In genomic region chr1:69685049-69685889, GRCm38 (mm10) we compare ENCODE assay signal across 8 mouse cellular contexts. TPM values are rescaled to one million over a fixed set of nuclear protein-coding genes. Genes with fewer than 3 reads are reported as not detected.
DNase-seq lines count a peak whose midpoint lies in the region; ATAC-seq and TF ChIP-seq lines count a peak whose summit lies in the region.

No protein-coding gene starts in this region.

- TF ChIP-seq CTCF in cerebellum, adult 2 months (IDR thresholded peaks at IDR 0.05; ENCODE audit: borderline replicate concordance, insufficient read depth, low read depth, low read length), result no peak
- no peak for TF ChIP-seq CTCF in liver, postnatal 0 days (IDR thresholded peaks at IDR 0.05; ENCODE audit: low read depth)

- H3K27me3 ChIP-seq in cerebellum, adult 2 months (ENCODE audit: control insufficient read depth, insufficient read depth, low read length), result no peaks in the 10 kb centered on the region
- H3K27me3 ChIP-seq in forebrain, embryonic 15.5 days, result no peaks in the 10 kb centered on the region
- H3K27me3 ChIP-seq in liver, postnatal 0 days (ENCODE audit: insufficient read depth, low read length), result no peaks in the 10 kb centered on the region

- peak overlapping the region; percentile 80 for H3K4me2 ChIP-seq in forebrain, embryonic 15.5 days (replicated peaks)
- peak overlapping the region; percentile 90 for H3K4me2 ChIP-seq in liver, postnatal 0 days (ENCODE audit: low read depth, low read length)

- WGBS in cerebellum, adult 2 months, result 2% methylated on average over 11 of the region's 11 CpGs
- under 1% methylated on average over 11 of the region's 11 CpGs for WGBS in forebrain, embryonic 15.5 days
- WGBS in liver, postnatal 0 days (ENCODE audit: insufficient replicate concordance), result 1% methylated on average over 11 of the region's 11 CpGs

- H3K9me3 ChIP-seq in forebrain, embryonic 15.5 days, result no peaks in the 10 kb centered on the region
- H3K9me3 ChIP-seq in liver, postnatal 0 days (ENCODE audit: low read length), result no peaks in the 10 kb centered on the region

- ATAC-seq in forebrain, embryonic 15.5 days (replicated peaks), result no peak
- no peak for ATAC-seq in liver, postnatal 0 days
- ATAC-seq in granulocyte monocyte progenitor cell, adult 5-6 weeks (replicated peaks; ENCODE audit: poor library complexity, severe bottlenecking), result no peak

- peak in 1 of 2 experiments; percentile 6 for DNase-seq in cerebellum, adult 2 months
- no peak for DNase-seq in cerebellum, postnatal 14 days
- peak; percentile 35 for DNase-seq in 3T3-L1 (ENCODE audit: low read depth, low spot score)
- DNase-seq in liver, postnatal 0 days, result no peak
- no peak for DNase-seq in left cerebral cortex, adult 8-10 months (ENCODE audit: low spot score in 2 of 2)
- no peak for DNase-seq in spleen, postnatal 14 days (ENCODE audit: low spot score in 2 of 2)

- H3K4me3 ChIP-seq in cerebellum, adult 2 months (replicated peaks; ENCODE audit: insufficient read depth, low read depth, low read length), result peak overlapping the region; percentile 67
- peak overlapping the region; percentile 91 for H3K4me3 ChIP-seq in forebrain, embryonic 15.5 days
- peak overlapping the region; percentile 80 for H3K4me3 ChIP-seq in liver, postnatal 0 days (ENCODE audit: low read depth, low read length)

- TF ChIP-seq EP300 in liver, postnatal 0 days (IDR thresholded peaks at IDR 0.05; ENCODE audit: low read depth), result no peak

- no peak for TF ChIP-seq POLR2A in cerebellum, adult 2 months (IDR thresholded peaks at IDR 0.05; ENCODE audit: borderline replicate concordance, insufficient read depth, low read length)

- no peak overlapping the region for H3K27ac ChIP-seq in cerebellum, adult 2 months (ENCODE audit: insufficient read depth, low read length)
- no peak overlapping the region for H3K27ac ChIP-seq in forebrain, embryonic 15.5 days (replicated peaks)
- H3K27ac ChIP-seq in liver, postnatal 0 days (ENCODE audit: low read depth), result no peak overlapping the region

- H3K36me3 ChIP-seq in forebrain, embryonic 15.5 days, result no peaks in the 10 kb centered on the region
- no peaks in the 10 kb centered on the region for H3K36me3 ChIP-seq in liver, postnatal 0 days (replicated peaks; ENCODE audit: insufficient read depth, low read length)

- no peaks in the 10 kb centered on the region for H3K4me1 ChIP-seq in cerebellum, adult 2 months (ENCODE audit: control insufficient read depth, insufficient read depth, low read length)
- peaks cover 25% of the 10 kb centered on the region for H3K4me1 ChIP-seq in forebrain, embryonic 15.5 days
- H3K4me1 ChIP-seq in liver, postnatal 0 days (ENCODE audit: insufficient read depth), result peaks cover 11% of the 10 kb centered on the region

- peak overlapping the region; percentile 82 for H3K9ac ChIP-seq in forebrain, embryonic 15.5 days (replicated peaks)
- peak overlapping the region; percentile 48 for H3K9ac ChIP-seq in liver, postnatal 0 days (replicated peaks)

RNA-seq across cellular contexts. Expression of gene Ikzf2, which starts 1.8 kb away (rescaled TPM):
- 2.1 and 2.5 TPM in 2 replicates for polyA plus RNA-seq in cerebellum, adult 2 months (2012; rRNA removed)
- polyA plus RNA-seq in forebrain, embryonic 15.5 days (2015; fragmentation: Nextera tagmentation; extraction: Ambion mirVana), result 4.7 and 4.9 TPM in 2 replicates
- 0.33 and 0.56 TPM in 2 replicates for polyA plus RNA-seq in liver, postnatal 0 days (2015; fragmentation: Nextera tagmentation; extraction: Ambion mirVana)
- 10 to 100 TPM in 1 of 4 experiments, 1 to 10 TPM in 3; 4.4 to 10.7 (median 7.2) TPM for total RNA-seq in left cerebral cortex, adult 8-10 months (2022)
- total RNA-seq in granulocyte monocyte progenitor cell, adult 5-6 weeks (2014; fragmentation: Nextera tagmentation), result 11.9 and 15.3 TPM in 2 replicates
- total RNA-seq in granulocyte monocyte progenitor cell, adult 5-6 weeks (2017), result 13.0 and 14.8 TPM in 2 replicates
